Mouse (Mus musculus) forebrain, embryonic 14.5 days (tissue): Measurements from ENCODE around the gene Nr4a3. TPM values are rescaled to one million over a fixed set of nuclear protein-coding genes. Genes with fewer than 3 reads are reported as not detected.
A peak's percentile ranks its signal among the peaks of the same experiment; 100 is the strongest.

Experiments used
- ATAC-seq: fragments of 200-750 bp; cut with Nextera tagmentation; 2 replicates; pipeline ENCODE4 v1.8.0; 2017; ENCODE audit warnings: mild to moderate bottlenecking, moderate library complexity
- DNase-seq: peaks from one replicate; pipeline ENCODE4 v3.0.0-alpha.2; 2015; ENCODE audit warnings: low spot score
- H3K27ac ChIP-seq: fragments of 300-500 bp; sonication (generic); 2 replicates; pipeline ENCODE4 v1.5.1; 2014; ENCODE audit warnings: low read depth, mild to moderate bottlenecking, control low read depth, low read length, moderate library complexity
- H3K27me3 ChIP-seq: fragments of 300-500 bp; sonication (generic); replicated peaks from 2 replicates; pipeline ENCODE4 v1.6.1; 2014; ENCODE audit warnings: low read length, control low read depth, mixed read lengths; ENCODE audit not compliant: control insufficient read depth, insufficient read depth
- H3K36me3 ChIP-seq: fragments of 300-500 bp; sonication (generic); 2 replicates; pipeline ENCODE4 v1.6.1; 2014; ENCODE audit warnings: low read length, control low read depth; ENCODE audit not compliant: control insufficient read depth, insufficient read depth
- H3K4me1 ChIP-seq: fragments of 300-500 bp; sonication (generic); 2 replicates; pipeline ENCODE4 v1.6.1; 2014; ENCODE audit warnings: antibody characterized with exemption, low read length, control low read depth; ENCODE audit not compliant: control insufficient read depth, insufficient read depth
- H3K4me2 ChIP-seq: fragments of 300-500 bp; sonication (generic); 2 replicates; pipeline ENCODE4 v1.6.1; 2014; ENCODE audit warnings: mild to moderate bottlenecking, control low read depth, low read length
- H3K4me3 ChIP-seq: fragments of 300-500 bp; sonication (generic); 2 replicates; pipeline ENCODE4 v1.5.1; 2014; ENCODE audit warnings: low read depth, low read length, control low read depth
- H3K9ac ChIP-seq: fragments of 300-500 bp; sonication (generic); 2 replicates; pipeline ENCODE4 v1.6.1; 2014; ENCODE audit warnings: mild to moderate bottlenecking, low read length, control low read depth, moderate library complexity
- H3K9me3 ChIP-seq: fragments of 300-500 bp; sonication (generic); replicated peaks from 2 replicates; pipeline ENCODE4 v1.6.1; 2016; ENCODE audit warnings: low read length, control low read depth, mixed read lengths; ENCODE audit not compliant: control insufficient read depth
- WGBS: fragments of 180-500 bp; shearing (Covaris S2); extraction: QIAGEN DNeasy Blood & Tissue Kit; methylation state at CpG from one replicate; pipeline ENCODE4 v1.1.7; 2014; 5-methylcytosine and 5-hydroxymethylcytosine counted together
- polyA plus RNA-seq: library from polyadenylated mRNA; unstranded; fragments of >200 nt; fragmentation: Nextera tagmentation; extraction: Ambion mirVana; gene quantifications from 2 replicates; pipeline ENCODE4 v1.2.1, GENCODE M21; 2014

Gene Nr4a3
- polyA plus RNA-seq, 1 experiment from 2014 or later: 3.7 TPM

GRCm38 (mm10) chr4:48079285-48080039 lies 34.5 kb downstream of the Nr4a3 start:
- ATAC-seq (peak; percentile 65; the same call in 1 of the 2 replicates), DNase-seq (peak; percentile 48)
- Histone ChIP-seq H3K9me3 (no peaks in the 10 kb centered on the region), H3K36me3 (no peaks in the 10 kb centered on the region), H3K9ac (no peak overlapping the region), H3K4me2 (no peak overlapping the region), H3K27ac (no peak overlapping the region; the same call in 1 of the 2 replicates), H3K27me3 (no peaks in the 10 kb centered on the region), H3K4me1 (peaks cover 11% of the 10 kb centered on the region; the same call in 1 of the 2 replicates), H3K4me3 (no peak overlapping the region)
- WGBS: 37% methylated on average over 8 of the region's 8 CpGs

DNA sequence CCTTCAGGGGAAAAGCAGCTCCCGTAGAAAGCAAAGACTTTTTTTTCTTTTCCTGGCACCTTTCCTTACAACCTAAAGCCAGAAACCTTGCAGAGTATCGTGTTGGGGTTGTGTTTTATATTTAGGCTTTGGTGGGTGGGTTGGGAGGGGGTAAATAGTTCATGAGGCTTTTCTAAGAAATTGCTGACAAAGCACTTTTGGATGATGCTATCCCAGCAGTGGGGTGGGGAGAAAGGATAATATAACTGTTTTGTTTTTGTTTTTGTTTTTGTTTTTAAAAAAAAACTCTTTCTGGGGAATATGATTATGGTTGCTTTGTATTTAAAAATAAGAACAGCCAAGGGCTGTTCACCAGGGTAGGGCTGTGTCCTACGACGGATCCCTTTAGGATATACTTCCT lies 38.5 kb downstream of the Nr4a3 start:
- no peak overlapping the region for H3K9ac ChIP-seq
- H3K4me3 ChIP-seq: no peak overlapping the region
- no peaks in the 10 kb centered on the region for H3K36me3 ChIP-seq
- no peak overlapping the region for H3K27ac ChIP-seq
- ATAC-seq (no peak), DNase-seq (no peak)
- no peaks in the 10 kb centered on the region for H3K9me3 ChIP-seq
- peaks cover 11% of the 10 kb centered on the region; the same call in 1 of the 2 replicates for H3K4me1 ChIP-seq
- WGBS: 82% methylated on average over 4 of the region's 4 CpGs
- no peaks in the 10 kb centered on the region for H3K27me3 ChIP-seq
- no peak overlapping the region for H3K4me2 ChIP-seq

DNA sequence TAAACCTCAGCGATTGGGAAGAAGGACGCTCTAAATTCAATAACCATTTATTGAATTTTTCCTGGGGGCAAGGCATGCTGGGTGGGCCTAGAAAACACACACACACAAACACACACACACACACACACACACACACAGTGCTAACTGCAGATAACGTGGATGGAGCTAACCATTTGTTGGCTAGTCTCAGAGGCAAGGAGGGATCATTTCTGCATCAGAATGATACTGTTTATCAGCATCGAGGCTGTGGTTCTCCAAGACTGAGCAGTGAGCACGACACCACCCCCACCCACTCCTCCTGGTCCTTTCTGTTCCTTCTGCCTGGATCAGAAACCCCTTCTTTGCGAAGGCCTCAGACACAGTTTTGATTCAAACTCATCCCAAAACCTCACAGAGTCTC lies 41.7 kb downstream of the Nr4a3 start:
- ATAC-seq: no peak
- 61% methylated on average over 6 of the region's 6 CpGs for WGBS

DNA sequence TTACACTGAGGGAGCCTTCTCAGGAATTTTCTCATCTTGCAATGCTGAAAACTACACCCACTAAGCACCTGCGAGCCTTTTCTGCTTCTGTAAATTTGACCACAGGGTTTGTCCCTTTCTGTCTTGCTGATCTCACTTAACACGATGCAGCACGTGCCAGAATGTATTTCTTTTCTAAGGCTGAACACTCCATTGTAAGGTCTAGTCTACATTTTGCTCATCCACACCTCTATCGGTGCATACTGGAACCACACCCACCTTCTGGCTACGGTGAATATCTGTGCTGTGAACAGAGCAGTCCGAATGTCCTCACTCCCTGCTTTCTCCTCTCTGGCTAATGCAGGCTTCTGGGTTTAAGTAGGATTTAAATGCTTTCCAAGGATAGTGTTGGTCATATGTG lies 42.5 kb downstream of the Nr4a3 start:
- H3K9ac ChIP-seq: no peak overlapping the region
- no peaks in the 10 kb centered on the region for H3K36me3 ChIP-seq
- no peak overlapping the region for H3K27ac ChIP-seq
- H3K4me2 ChIP-seq: no peak overlapping the region
- WGBS: 89% methylated on average over 6 of the region's 6 CpGs
- no peak for ATAC-seq
- DNase-seq: no peak
- no peak overlapping the region for H3K4me3 ChIP-seq
- H3K9me3 ChIP-seq: no peaks in the 10 kb centered on the region
- no peaks in the 10 kb centered on the region for H3K27me3 ChIP-seq
- no peaks in the 10 kb centered on the region for H3K4me1 ChIP-seq

More for the DNA sequence above, 41.7 kb downstream of the Nr4a3 start:
- Histone ChIP-seq H3K36me3 (no peaks in the 10 kb centered on the region), H3K27ac (no peak overlapping the region), H3K9me3 (no peaks in the 10 kb centered on the region), H3K4me3 (no peak overlapping the region), H3K4me2 (no peak overlapping the region), H3K4me1 (no peaks in the 10 kb centered on the region), H3K9ac (no peak overlapping the region), H3K27me3 (no peaks in the 10 kb centered on the region)
- no peak for DNase-seq

- Histone ChIP-seq H3K27ac (no peak overlapping the region), H3K36me3 (no peaks in the 10 kb centered on the region), H3K4me3 (no peak overlapping the region), H3K4me2 (no peak overlapping the region), H3K9me3 (no peaks in the 10 kb centered on the region), H3K27me3 (no peaks in the 10 kb centered on the region), H3K9ac (no peak overlapping the region), H3K4me1 (no peaks in the 10 kb centered on the region)
- DNase-seq (no peak), ATAC-seq (no peak)
- WGBS: 81% methylated on average over 3 of the region's 3 CpGs
Measured at GRCm38 (mm10) chr4:48093221-48093620, 48.3 kb downstream of the Nr4a3 start.

GRCm38 (mm10) chr4:48100217-48100616 lies 55.3 kb downstream of the Nr4a3 start:
- Histone ChIP-seq H3K27ac (no peak overlapping the region), H3K27me3 (no peaks in the 10 kb centered on the region), H3K4me1 (no peaks in the 10 kb centered on the region), H3K4me2 (no peak overlapping the region), H3K36me3 (no peaks in the 10 kb centered on the region), H3K4me3 (no peak overlapping the region), H3K9me3 (no peaks in the 10 kb centered on the region), H3K9ac (no peak overlapping the region)
- 89% methylated on average over 8 of the region's 8 CpGs for WGBS
- DNase-seq (no peak), ATAC-seq (no peak)

GRCm38 (mm10) chr4:48101981-48102380 lies 57.0 kb downstream of the Nr4a3 start:
- no peak for ATAC-seq
- WGBS: 87% methylated on average over 2 of the region's 2 CpGs

GRCm38 (mm10) chr4:48105387-48105786 lies 60.4 kb downstream of the Nr4a3 start:
- Histone ChIP-seq H3K9me3 (no peaks in the 10 kb centered on the region), H3K36me3 (no peaks in the 10 kb centered on the region), H3K27me3 (no peaks in the 10 kb centered on the region), H3K9ac (no peak overlapping the region), H3K4me2 (no peak overlapping the region), H3K4me1 (no peaks in the 10 kb centered on the region), H3K4me3 (no peak overlapping the region), H3K27ac (no peak overlapping the region)
- ATAC-seq: no peak
- WGBS: 70% methylated on average over 5 of the region's 5 CpGs
- DNase-seq: peak; percentile 11

More at GRCm38 (mm10) chr4:48101981-48102380, 57.0 kb downstream of the Nr4a3 start:
- no peaks in the 10 kb centered on the region for H3K27me3 ChIP-seq
- no peak for DNase-seq
- H3K27ac ChIP-seq: no peak overlapping the region
- no peaks in the 10 kb centered on the region for H3K9me3 ChIP-seq
- H3K9ac ChIP-seq: no peak overlapping the region
- no peak overlapping the region for H3K4me2 ChIP-seq
- H3K4me3 ChIP-seq: no peak overlapping the region
- no peaks in the 10 kb centered on the region for H3K36me3 ChIP-seq
- H3K4me1 ChIP-seq: no peaks in the 10 kb centered on the region

GRCm38 (mm10) chr4:48107086-48107485 lies 62.1 kb downstream of the Nr4a3 start:
- ATAC-seq: no peak

More at GRCm38 (mm10) chr4:48107086-48107485, 62.1 kb downstream of the Nr4a3 start:
- H3K9ac ChIP-seq: no peak overlapping the region
- H3K4me3 ChIP-seq: no peak overlapping the region
- H3K27ac ChIP-seq: no peak overlapping the region
- 87% methylated on average over 6 of the region's 6 CpGs for WGBS
- no peak for DNase-seq
- H3K27me3 ChIP-seq: no peaks in the 10 kb centered on the region
- H3K9me3 ChIP-seq: no peaks in the 10 kb centered on the region
- H3K4me1 ChIP-seq: no peaks in the 10 kb centered on the region
- no peak overlapping the region for H3K4me2 ChIP-seq
- H3K36me3 ChIP-seq: no peaks in the 10 kb centered on the region
